Mouse (Mus musculus) liver (tissue): Measurements from ENCODE around the gene Ldlrad3.

Source experiments
- DNase-seq: peaks from one replicate; pipeline ENCODE4 v3.0.0-alpha.2; 2020; ENCODE audit warnings: mixed read lengths

Ldlrad3 gene

GRCm38 (mm10) chr2:102032713-102033343 lies 153.4 kb downstream of the Ldlrad3 start:
- DNase-seq = peak; percentile 14

DNA sequence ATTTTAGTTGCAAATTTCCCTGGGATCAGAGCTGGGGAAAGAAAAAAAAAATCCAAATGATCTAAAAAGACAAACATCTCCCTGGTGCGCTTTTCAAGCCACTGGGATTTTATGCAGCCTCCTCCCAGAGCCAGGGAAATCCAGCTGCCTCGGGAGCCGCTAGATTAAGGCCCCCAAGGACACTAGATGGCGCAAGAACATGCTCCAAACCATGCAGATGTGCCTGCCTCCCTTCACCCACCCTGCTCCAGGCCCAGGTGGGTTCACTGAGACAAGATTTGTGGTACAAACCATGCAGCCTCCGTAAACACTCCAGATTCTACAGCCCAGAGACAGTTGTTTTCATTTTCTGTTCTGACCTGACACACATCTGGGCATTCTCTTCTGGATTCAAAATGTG lies 155.5 kb downstream of the Ldlrad3 start:
- peak; percentile 45 for DNase-seq

DNA sequence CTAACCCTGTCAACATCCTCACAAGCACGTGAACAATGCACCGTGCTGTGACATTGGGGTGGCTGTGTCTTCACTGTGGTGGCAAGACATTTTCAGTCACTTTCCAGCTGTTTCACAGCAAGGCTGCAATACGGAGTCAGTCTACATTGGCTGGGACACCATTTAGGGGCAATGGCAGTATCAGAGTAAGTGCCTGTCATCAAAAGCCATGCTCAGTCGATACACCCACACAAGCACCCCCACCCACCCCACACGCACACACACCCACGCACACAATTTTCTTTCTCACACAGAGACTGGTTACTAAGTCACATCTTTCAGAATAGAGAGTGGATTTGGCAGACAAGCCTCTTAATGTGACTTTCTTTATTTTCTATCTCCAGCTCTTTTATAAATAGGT lies 156.0 kb downstream of the Ldlrad3 start:
- DNase-seq = no peak

- no peak for DNase-seq
Observed at GRCm38 (mm10) chr2:102029682-102030081, 156.5 kb downstream of the Ldlrad3 start.

DNA sequence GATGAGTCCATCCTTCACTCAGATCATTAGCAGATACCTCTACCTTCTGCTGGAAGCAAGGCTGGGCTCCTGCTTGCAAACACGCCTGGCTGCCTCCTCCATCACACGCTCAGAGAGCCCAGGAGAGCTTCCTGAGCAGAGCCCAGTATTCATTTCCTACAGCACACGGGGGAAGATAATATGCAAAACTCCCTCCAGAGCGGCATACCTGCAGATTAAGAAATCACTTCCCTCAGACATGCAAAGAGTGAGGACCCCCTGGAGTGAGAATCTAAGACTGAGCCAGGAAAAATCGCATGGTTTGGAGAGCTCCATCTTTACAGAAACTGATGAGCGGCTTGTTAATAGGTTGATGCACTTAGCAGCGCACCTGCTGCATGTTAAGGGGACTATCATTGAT lies 158.9 kb downstream of the Ldlrad3 start:
- no peak for DNase-seq

DNA sequence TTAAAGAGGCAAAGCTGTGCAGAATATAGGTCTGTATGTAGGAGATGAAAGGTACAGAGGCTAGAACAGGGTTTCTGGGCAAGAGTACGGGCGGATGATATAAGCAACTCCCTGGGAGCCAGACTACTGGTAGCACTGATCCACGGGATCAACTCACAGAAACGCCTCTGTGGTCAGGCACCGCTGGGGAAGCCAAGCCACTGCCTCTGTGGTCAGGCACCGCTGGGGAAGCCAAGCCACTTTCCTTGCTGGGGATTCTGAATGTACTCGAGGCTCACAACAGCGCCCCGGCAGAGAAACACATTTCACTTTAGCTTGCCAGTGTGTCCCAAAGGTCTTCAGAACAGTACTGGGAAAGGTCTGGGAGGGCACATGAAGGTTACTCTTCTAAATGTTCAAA lies 160.0 kb downstream of the Ldlrad3 start:
- no peak for DNase-seq

- DNase-seq = no peak
Observed at GRCm38 (mm10) chr2:102024483-102024882, 161.7 kb downstream of the Ldlrad3 start.

DNA sequence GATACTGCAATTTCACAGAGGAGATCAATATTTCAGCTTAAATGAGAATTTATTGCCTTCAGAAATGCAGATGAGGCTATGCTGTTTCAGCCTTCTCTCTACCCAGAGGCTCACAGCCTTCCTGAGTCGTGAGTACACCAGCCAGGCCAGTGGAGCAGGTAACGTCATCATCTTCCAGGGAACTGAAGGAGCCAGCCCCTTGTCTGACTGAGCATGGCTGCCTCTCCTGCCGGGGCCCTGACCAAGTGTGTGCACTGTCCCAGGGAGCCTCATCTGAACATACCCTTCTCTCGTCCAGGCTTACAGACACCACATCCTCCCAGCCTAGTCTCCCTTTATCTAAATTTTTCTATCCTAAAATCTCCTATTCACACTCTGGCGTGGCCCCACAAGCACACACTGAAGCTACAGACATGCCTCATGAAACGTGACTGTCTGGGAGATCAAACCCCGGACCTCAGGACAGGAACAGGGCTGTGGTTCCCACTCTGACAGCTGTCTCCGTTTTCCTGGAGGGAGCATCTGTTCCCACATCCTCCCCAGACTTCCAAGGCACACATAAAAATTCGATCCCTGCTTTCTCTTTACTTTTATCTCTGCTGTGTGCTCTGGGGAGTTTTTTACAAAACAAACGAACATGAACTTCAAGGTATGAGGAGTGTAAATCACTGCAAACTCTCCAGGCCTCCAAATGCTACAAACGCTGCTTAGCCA lies 164.7 kb downstream of the Ldlrad3 start:
- DNase-seq = no peak

GRCm38 (mm10) chr2:102020546-102020945 lies 165.6 kb downstream of the Ldlrad3 start:
- no peak for DNase-seq

- DNase-seq = no peak
Observed at GRCm38 (mm10) chr2:102014538-102015113, 171.6 kb downstream of the Ldlrad3 start.

DNA sequence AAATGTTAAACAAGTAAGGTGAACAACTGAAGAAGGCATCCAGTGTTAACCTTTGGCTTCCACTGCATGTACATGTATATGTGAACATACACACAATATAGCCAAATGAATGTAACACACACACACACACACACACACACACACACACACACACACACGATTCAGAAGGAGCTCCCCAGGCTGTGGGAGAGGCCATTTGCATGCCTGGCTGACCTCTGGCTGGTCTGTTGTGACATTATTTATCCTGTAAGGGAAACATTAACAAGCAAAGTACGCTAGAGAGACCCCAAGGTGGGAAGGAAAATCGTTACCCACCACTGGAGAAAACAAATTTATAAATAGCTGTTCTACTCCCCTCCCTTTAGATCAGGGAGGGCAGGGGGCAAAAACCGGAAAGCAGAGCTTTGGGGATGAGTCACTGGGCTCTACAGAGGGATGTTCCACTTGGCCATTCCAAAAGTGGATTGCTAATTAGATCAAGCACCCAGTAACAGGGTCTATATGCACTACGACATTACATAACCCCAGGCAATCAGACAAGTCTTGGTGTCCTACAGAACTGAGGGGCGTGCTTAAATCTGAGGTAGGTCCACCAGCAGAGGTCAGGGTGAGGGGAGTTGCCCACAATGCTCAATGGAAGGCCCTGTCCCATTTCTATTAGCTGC lies 174.7 kb downstream of the Ldlrad3 start:
- no peak for DNase-seq

DNA sequence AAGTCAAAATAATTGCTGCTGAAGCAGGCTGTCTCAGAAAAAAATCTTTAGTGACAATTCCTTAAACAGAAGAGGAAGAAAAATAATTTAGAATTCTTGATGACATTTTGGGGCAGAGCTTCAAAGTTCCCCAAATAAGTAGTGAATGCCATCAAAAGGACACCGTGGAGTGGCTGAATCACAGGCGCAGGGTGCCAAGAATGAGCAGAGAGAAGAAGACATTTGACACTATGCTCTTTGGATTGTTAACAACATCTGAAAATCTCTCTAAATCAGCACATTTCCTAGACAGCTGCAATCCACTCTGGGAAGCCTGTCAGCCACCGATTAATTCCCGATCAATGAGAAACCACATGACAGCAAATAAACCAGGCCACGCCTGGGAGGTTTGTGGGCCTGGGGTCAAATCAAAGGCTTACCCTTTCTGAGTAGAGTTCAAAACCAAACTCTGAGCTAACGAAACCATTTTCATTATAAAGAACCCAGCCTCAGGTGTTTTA lies 176.4 kb downstream of the Ldlrad3 start:
- no peak for DNase-seq

DNA sequence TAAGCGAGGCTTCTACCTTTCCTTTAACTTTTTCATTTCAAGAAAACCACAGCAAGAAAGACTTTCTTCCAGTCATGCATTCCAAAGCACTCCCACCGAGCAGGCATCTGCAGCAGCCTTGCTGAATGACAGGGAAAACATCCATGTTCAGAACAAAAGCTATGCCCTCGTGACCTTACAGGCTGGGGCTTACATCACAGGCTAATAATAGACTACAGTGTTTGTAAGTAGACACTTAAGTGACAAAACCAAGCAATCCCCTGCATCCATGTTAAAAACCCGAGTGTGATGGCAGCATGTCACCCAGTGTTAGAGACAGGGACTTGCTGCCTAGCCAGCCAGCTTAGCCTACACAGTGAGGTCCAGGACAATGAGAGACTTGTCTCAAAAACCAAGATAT lies 180.0 kb downstream of the Ldlrad3 start:
- no peak for DNase-seq

- DNase-seq = peak; percentile 11
Observed at GRCm38 (mm10) chr2:102005377-102006007, 180.7 kb downstream of the Ldlrad3 start.

DNA sequence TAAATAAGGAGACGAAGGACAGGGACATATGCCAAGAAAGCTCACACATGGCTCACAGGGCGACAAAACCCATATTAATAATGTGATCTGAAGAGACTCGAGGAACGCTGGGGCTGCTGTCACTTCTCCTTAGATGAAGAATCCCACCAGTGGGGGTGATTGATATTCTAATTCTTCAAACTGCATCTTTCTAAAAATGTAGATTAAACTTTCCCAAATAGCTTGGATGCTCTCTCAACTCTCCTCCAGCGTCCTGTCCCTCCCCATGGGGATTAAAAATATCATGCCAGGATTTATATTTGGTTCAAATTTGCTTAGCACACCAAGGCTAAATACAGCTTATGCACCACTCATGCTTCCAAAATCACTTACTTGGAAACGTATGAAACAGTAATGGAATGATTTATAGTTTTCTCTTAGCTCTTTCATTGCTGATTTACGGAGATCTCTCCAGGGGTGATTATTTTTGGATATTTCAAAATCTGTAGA lies 182.4 kb downstream of the Ldlrad3 start:
- DNase-seq = no peak

DNA sequence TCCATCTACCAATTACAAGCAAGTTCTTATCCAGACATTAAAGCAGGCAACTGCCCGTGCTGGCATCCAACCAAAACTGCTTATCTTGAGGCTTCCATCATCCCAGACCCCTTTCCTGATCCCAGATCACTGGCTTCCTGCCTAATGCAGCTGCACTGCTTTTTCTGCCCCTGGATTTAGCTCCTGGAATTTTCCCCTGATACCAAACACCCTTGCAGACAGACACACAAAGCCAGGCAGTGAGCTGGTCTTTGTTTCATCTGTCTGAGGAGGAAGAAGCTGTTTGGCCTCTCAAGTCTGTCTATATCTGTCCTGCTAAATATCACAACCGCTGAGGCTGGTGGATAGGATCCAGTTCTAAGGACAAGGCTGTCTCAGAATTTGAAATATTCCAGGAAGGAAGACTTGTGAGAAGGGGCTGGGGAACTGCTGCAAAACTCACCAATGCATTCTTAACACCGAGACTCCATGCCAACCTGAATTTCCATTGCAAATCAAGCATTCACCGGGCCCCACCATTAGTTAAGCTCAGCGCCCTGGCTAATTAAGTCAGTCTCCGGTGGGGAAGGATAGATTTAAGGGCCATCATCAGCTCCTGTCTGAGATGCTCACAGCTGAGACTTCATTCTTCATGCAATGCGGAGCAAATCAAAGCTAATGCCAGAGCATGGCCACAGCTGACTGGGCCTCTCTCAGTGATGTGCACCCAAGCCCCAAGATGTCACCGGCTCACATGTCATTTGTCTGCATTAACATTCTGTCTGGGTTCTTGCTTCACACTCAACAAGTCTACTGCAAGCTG lies 183.0 kb downstream of the Ldlrad3 start:
- DNase-seq = peak; percentile 38

DNA sequence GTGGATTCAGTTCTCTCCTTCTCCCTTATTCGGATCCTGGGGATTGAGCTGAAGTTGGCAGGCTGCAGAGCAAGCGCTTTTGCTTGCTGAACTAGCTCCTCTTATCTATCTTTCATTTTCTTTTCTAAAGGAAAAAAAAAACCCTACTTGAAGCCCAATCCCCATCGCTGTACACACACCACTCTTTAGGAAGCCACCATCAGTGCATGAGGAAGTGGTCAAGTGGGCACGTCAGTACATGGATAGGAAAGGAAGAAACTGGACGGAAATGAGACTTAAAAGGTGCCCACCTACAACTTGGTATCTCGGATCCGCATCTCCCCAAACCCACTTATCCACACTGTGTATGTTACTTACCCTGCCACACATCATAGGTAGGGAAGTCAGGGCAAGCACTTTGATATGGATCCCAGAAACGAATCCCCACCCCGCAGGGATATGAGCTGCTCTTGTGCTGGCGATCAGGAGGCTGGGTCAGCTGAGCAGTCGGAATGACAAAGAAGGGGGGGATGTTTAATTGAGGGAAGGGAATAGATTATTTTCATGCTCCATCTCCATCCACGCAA lies 183.7 kb downstream of the Ldlrad3 start:
- DNase-seq = no peak

GRCm38 (mm10) chr2:102001661-102002060 lies 184.5 kb downstream of the Ldlrad3 start:
- no peak for DNase-seq

DNA sequence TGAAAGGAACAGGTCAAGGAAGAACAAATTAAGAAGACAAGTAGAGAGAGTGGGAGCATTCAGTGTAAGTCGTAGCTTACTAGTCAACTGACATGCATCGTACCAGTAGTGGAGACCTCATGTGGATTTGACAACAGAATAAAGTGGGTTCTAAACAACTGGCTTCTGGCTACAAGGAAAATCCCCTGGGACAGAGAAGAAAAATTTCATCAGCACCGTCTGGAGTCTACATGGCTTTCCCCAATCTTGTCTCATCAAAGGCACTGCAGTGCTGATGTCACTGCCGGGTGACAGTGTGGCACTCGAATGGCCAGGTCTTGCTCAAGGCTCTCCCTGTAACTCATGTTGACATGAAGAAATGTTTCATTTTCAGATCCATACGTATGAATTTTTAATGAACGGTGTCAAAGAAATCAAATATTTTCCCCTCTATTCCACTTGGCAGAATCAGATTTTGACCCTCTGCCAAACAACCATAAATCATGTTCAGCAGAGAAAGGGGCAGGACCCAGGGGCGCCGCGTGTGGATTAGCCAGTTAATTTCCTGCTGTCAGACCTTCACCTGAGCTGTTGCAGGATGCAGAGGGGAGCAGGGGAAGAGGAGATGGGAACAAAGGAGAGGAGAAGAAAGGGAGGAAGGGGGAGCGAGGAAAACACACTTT lies 187.1 kb downstream of the Ldlrad3 start:
- no peak for DNase-seq

DNA sequence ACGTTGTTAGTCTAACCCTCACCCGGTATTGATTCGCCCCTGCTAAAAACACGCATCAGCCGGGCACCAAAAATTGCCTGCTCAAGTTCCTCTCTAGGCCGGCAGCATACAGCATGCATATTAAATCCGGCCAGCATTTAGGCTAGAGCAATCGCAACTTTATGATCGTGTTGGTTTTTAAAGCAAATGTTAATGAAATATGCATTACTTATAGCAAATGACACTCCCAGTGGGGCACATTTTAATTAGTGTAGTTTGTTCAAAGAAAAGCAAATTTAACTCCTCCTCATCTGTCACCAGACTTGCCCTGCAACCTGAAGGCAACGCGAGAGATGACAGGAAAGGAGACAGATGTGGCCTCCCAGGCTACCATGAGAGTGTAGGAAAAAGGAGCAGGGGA lies 189.2 kb downstream of the Ldlrad3 start:
- DNase-seq = no peak
